Mouse (Mus musculus): ENCODE measurements around the gene Cspg4.
"Not testable (repeated sequence)": the region's sequence is repeated elsewhere in the genome, so short reads cannot be mapped to it uniquely, and the experiment has no call there.

Cspg4 gene

GRCm38 (mm10) chr9:56891517-56892011 is 26.7 kb downstream of the Cspg4 start:
- DNase-seq (ENCODE audit: low spot score in 2 of 2) = peak in 1 of 2 experiments; percentile 68

GRCm38 (mm10) chr9:56892111-56892510 is 27.3 kb downstream of the Cspg4 start:
- DNase-seq (ENCODE audit: low spot score in 2 of 2) = no peak

DNA sequence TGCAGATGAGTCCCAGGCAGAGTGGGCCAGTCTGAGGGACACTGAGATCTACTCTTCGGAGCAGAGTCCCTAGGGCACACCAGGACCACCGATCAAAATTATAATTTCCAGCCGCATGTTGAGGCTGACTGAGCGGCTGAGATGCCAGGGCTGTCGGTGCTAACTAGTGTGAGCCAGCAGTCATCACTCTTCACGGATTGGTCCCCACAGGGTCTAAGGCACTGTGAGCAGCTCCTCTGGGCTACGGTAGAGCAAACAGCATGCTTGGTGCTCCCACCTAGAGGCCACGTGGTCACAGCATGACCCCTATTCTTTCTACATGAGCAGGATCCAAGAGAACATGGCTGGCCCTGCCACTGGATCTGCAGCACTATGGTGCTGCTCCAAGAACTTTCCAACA is 28.5 kb downstream of the Cspg4 start:
- DNase-seq (ENCODE audit: low spot score in 2 of 2) = no peak

GRCm38 (mm10) chr9:56894006-56894405 is 29.2 kb downstream of the Cspg4 start:
- no peak for DNase-seq (ENCODE audit: low spot score in 2 of 2)

DNA sequence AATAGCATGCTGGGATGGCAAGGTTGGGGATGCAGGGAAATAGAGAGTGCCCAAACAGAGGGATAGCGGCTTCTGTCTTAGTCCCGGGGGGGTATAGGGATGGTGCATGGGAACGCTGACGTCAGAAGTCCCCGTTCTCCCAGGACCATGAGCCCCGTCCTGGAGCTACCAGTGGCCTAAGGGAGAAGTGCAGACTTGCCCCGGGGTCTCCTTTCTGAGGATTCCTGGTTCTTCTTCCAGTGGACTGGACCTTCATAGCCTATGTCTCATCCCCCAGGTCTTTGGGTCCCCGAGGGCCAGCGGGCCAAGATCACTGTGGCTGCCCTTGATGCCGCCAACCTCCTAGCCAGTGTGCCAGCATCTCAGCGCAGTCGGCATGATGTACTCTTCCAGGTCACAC is 31.9 kb downstream of the Cspg4 start:
- DNase-seq (ENCODE audit: low spot score in 2 of 2) = no peak

DNA sequence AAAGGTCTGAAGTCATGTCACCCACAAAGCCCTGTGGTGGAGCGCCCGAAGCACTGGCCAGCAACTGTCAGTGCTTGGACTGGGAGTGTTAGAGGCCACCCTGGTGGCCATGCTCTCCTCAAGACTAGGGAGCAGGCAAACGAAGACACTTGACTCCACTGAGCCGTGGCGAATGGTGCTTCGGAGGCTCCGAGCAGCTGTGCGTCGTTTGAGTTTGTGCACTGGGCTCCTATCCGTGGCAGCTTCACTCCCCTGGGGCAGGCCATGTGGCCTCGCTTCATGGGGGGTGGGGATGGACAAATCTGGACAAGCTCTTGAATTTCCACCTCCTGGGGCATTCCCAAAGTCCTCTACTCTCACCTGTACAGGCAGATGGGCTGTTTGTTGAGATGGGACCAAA is 34.6 kb downstream of the Cspg4 start:
- DNase-seq (ENCODE audit: low spot score in 2 of 2) = peak in 1 of 2 experiments; percentile 55

GRCm38 (mm10) chr9:56900060-56900459 is 35.2 kb downstream of the Cspg4 start:
- DNase-seq (ENCODE audit: low spot score in 2 of 2) = no peak

- peak in 1 of 2 experiments; percentile 35 for DNase-seq (ENCODE audit: low spot score in 2 of 2)
These were observed 35.7 kb downstream of the Cspg4 start for GRCm38 (mm10) chr9:56900571-56900970.

DNA sequence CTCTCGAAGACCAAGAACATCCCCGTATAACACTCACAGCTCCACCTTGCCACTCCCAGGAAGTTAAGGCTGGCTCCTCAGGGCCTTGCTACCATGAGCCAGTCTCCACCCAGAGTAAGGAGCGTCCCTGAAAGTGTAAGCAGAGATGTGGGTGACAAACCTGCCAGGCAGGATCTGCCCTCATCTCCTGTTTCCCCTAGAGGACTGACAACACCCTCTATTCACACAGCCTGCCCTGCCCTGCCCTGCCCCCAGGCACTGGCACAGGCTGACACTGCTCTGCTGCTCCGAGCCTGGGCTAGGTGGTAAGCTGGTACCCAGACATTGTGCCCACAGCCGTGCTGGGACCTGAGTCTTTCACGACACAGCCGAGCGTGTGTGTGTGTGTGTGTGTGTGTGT is 36.4 kb downstream of the Cspg4 start:
- peak; percentile 39 to 62 for DNase-seq (ENCODE audit: low spot score in 2 of 2)

DNA sequence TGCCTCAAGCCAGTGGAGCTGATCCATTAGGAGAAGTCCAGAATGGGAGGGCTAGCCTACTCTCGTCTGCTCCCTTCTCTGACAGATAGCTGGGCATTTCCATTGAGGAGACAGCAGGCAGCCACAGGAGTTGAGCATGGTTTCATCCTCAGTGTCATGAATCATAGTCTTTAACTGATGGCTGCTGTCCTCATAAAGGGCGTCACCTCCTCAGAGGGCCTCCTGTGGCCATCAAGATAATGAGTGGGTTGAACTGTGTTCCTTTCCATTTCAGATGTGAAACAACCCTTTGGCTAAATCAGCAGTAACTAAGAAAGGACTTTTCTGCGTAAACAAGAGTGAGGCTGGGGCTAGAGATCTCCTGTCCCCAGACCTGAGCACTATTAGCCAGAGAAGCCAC is 38.8 kb downstream of the Cspg4 start:
- DNase-seq (ENCODE audit: low spot score in 2 of 2) = no peak

DNA sequence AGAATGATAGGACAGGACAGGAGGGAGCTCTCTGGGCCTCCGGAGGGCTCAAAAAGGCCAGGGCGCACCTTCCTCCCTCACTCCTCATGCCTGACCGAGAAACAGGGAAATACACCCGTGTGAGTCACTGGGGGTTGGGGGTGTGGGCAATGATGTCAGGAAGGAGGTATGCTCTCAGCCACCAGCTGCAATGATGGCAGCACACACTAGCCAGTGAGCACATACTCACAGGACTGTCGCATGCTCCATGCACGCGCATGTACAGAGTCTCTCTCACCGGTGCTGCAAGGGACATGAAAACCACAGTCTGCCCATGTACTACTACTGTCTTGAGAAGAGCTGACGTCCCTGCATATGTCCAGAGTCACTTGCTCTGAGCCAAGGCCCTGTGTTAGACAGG is 42.7 kb downstream of the Cspg4 start:
- DNase-seq (ENCODE audit: low spot score in 2 of 2) = no peak

- not testable (repeated sequence) for DNase-seq (ENCODE audit: low spot score in 2 of 2)
These were observed 45.2 kb downstream of the Cspg4 start for GRCm38 (mm10) chr9:56909991-56910390.

- no peak for DNase-seq (ENCODE audit: low spot score in 2 of 2)
These were observed 46.2 kb downstream of the Cspg4 start for GRCm38 (mm10) chr9:56911017-56911416.

- peak in 1 of 2 experiments; percentile 30 for DNase-seq (ENCODE audit: low spot score in 2 of 2)
These were observed 49.2 kb downstream of the Cspg4 start for GRCm38 (mm10) chr9:56913991-56914390.

GRCm38 (mm10) chr9:56915116-56915515 is 50.3 kb downstream of the Cspg4 start:
- DNase-seq (ENCODE audit: low spot score in 2 of 2) = no peak

DNA sequence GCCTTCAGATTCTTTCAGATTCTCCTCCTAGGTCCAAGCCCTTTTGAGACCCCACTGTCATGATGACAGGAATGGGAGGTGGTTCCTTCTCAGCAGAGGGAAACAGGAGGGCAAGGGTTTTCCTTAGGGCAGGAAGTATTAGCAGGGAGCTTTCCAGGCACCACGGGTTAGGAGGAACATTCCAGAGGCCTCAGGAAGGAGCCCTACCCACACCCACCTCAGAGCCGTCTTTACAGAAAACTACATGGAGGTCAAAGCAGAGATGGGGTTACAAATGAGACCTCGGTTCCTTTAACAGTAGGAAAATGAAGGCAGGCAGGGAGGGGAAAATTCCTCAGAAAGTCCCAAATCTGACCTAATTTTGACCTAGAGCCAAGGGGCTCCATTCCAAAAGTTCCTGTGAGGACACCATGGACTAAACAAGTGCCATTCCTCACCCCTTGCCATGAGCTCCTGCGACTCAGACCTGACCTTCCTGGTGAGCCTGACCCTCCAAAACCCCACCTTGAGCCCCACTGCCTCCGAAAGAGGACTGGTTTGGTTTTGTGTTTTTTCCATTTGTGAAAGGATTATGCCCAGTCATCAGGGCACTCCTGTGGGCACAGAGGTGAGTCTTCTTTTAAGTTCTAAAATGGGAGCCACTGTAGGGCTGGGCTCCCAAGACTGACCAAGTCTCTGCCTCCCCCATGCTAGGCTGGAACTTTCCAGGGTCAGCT is 51.0 kb downstream of the Cspg4 start:
- no peak for DNase-seq (ENCODE audit: low spot score in 2 of 2)

- no peak for DNase-seq (ENCODE audit: low spot score in 2 of 2)
These were observed 52.3 kb downstream of the Cspg4 start for GRCm38 (mm10) chr9:56917131-56917530.

GRCm38 (mm10) chr9:56918466-56918865 is 53.6 kb downstream of the Cspg4 start:
- no peak for DNase-seq (ENCODE audit: low spot score in 2 of 2)

GRCm38 (mm10) chr9:56922746-56923145 is 57.9 kb downstream of the Cspg4 start:
- no peak for DNase-seq (ENCODE audit: low spot score in 2 of 2)

- no peak for DNase-seq (ENCODE audit: low spot score in 2 of 2)
These were observed 59.2 kb downstream of the Cspg4 start for GRCm38 (mm10) chr9:56923841-56924650.

DNA sequence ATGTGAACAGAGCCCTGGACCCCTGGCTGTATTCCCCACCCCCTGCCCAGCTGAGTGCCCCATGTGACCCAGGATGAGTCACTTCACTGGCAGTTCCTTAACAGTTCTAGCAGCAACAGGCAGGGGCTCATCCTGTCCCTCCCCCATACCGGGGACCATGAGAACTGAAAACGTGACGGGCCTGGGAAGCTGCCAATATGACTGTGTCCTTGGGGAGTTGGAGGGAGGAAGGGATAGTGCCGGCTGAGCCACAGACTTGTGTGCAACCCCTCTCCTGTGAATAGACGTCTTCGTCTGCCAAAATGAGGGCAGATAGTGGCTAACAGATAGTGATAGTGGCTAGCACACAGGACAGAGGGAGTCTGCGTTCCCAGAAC is 59.8 kb downstream of the Cspg4 start:
- DNase-seq (ENCODE audit: low spot score in 2 of 2) = peak; percentile 76 to 82

- DNase-seq (ENCODE audit: low spot score in 2 of 2) = no peak
These were observed 60.6 kb downstream of the Cspg4 start for GRCm38 (mm10) chr9:56925291-56926024.

All from urinary bladder, postnatal 4 days (tissue).